Mouse (Mus musculus) C2C12 (cell line): ENCODE data around the gene Cisd1.

ENCODE experiments used
- CTCF ChIP-seq: IDR thresholded peaks from one replicate; pipeline ENCODE4 v1.5.1; 2011; ENCODE audit not compliant: control insufficient read depth, insufficient read depth, insufficient read length
- USF1 ChIP-seq: IDR thresholded peaks from one replicate; pipeline ENCODE4 v1.6.1; 2011; ENCODE audit warnings: low read depth, mild to moderate bottlenecking, control low read depth, moderate library complexity

DNA sequence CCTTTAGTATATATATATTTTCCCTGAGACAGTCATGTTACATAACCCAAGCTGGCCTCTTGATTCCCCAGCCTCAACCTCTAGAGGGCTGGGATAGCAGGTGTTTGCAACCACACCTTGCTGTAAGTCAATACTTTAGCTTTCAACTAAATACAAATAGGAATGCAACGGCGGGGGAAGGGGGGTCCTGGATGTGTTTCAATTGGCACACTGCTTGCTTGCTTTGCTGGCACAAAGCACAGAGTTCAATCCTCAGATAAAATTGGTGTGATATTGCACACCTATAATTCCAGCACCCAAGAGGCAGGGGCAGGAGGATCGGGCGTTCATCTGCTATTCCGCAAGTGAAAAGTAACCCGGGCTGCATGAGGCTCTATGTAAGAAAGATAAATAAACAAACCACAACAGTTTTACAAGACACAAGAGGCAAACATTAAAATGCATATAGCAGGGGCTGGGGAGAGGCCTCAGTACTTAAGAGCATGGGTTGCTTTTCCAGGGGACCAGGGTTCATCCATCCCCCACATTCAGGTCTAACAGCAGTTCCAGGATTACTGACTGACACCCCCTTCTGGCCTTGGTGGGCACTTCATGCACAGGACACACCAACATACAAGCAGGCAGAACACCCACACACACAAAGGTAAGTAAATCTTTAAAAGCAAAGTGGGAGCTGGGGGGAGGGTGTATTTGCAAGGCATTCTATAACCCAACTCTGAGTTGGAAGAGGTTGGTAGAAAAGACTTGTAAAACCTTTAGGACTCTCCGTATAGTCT lies 2.5 kb downstream of the Cisd1 start:
- TF ChIP-seq CTCF = no peak
- TF ChIP-seq USF1 = no peak
